Mouse (Mus musculus) adrenal gland, postnatal 25 days (tissue): ENCODE measurements around the gene Arid5b. TPM values are rescaled to one million over a fixed set of nuclear protein-coding genes. Genes with fewer than 3 reads are reported as not detected.

Experiments used
- DNase-seq: peaks from one replicate; pipeline ENCODE4 v3.0.0; 2021; ENCODE audit warnings: mixed read lengths
- total RNA-seq: library from RNA; stranded (reverse); gene quantifications from 2 replicates; pipeline ENCODE4 v1.2.3, GENCODE M21; 2021

Arid5b gene
- total RNA-seq, 1 experiment from 2014 or later, result 37.2 TPM

GRCm38 (mm10) chr10:68236956-68237455 lies 41.5 kb downstream of the Arid5b start:
- DNase-seq, result no peak

DNA sequence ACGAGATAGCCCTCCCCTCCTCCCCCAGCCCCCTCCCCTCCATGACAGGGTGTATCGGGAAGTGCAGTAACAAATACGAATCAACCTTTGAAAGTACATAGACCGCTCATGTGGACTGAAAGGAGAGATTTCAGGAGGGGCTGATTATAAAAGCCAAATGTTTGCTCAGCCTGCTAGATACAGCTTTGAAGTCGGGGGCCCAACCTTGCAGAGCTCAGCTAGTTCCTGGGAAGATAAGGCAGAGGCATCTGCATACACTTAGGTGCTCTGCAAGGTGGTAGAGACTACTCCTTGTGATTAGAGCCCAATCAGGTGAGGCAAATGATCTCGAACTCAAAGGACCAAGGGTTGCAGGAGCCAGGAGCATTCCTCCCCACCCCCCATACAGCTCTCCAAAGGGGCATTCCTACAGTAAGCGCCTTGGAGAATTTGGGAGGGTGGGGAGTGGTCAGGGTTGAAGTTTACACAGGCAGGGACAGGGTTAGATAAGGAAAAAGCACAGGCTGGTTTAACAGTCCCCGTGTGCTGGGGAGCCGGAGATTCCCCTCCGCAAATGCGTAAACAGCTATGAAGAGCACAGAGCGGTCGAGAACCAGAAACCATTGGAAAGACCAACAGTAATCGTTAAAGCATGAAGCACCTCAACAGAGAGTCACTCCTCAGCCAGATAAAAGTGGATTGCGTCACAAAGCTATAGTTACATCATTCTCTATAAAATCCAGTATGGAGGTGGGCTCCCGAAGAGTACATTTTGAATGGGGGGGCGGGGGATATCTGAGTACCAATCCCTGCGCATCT lies 47.0 kb downstream of the Arid5b start:
- no peak for DNase-seq

DNA sequence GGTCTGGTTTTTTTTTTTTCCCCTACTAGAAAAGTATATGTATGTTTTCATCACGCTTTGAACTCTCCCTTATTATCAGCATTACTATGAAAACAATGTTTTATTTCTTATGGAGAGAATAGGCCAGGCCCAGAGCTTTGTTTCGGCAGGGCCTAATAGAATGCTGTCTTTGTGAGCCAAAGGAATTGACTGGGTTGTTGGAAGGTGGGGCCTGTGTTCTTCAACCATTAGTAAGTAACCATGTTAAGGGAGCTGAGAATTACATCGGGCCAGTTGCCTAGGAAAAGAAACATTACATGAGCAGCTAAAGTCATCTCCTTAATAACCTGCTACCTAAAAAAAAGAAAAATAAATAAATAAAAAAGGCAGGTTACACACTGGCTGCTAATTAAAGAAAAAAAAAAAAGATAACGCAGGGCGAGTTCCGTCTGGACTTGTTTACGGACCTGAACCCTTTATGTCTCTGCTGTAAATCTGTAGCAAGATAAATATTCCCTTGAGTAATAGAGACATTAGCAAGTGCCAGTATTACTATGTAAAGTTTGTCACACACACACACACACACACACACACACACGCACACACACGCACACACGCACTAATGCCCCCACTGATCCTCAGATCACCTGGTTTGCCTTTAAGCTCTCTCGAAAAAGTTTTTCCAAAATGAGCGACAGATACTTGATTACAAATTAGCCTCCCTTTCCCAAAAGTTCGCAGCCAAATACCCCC lies 47.7 kb downstream of the Arid5b start:
- DNase-seq, result no peak

DNA sequence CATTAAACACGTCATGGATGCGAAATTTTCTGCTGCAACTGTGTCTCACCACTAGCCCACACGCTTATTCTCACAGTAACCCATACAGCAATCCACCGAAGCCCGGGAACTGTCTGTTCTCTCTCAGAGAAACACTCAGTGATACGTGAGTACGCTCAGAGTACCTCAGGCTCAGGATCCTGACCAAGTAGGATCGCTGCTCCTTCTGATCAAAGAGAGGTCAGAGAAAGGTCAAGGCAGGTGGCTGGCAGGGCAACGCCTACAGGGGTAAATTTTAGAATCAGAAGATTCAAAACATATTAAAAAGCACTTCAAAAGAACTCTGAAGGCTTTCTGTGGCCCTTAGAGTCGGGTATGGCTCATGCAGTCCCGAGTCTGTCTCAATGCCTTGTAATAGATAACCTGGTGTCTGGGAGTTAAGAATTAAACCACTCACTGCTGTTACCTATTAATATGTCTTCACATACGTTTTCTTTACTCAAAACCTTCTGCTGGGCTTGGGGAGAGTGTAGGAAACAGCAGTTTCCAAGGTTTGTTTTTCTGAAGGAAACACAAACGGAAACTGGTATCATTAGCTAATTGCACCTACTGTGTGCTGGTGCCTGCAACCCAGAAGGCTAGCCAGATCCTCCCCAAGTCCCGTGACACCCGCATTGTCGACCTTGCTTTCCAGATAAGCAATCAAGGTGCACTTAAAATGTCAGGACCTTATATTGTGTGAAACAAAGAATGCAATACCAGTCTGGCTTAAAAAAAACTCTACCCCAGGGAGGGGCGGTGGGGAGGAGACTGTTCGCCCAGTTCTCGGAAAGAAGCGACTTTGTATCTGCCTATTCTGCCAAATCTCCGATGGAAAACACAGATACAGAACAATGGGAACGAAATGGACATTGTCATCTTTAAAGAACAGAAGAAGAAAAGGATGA lies 48.6 kb downstream of the Arid5b start:
- no peak for DNase-seq

GRCm38 (mm10) chr10:68222676-68223075 lies 55.9 kb downstream of the Arid5b start:
- DNase-seq, result no peak

DNA sequence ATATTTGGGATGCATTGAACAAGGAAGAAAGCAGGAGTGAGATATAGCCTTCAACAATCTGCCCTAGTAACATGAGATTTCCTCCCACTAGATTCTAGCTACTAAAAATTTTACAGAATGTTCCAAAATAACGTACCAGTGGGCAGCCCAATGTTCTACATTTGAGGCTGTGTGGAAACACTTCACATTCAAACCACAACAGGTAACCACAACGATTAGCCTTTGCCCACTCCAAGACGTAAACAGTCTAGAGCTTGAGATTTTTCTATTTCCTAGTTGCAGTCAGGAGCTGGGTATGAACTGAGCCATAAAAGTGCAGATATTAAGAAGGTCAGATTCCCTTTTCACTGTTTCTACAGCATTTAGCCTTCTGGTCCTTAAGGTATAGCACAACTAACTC lies 56.5 kb downstream of the Arid5b start:
- DNase-seq, result no peak

GRCm38 (mm10) chr10:68219327-68219726 lies 59.2 kb downstream of the Arid5b start:
- DNase-seq, result no peak

GRCm38 (mm10) chr10:68218678-68219077 lies 59.9 kb downstream of the Arid5b start:
- no peak for DNase-seq

DNA sequence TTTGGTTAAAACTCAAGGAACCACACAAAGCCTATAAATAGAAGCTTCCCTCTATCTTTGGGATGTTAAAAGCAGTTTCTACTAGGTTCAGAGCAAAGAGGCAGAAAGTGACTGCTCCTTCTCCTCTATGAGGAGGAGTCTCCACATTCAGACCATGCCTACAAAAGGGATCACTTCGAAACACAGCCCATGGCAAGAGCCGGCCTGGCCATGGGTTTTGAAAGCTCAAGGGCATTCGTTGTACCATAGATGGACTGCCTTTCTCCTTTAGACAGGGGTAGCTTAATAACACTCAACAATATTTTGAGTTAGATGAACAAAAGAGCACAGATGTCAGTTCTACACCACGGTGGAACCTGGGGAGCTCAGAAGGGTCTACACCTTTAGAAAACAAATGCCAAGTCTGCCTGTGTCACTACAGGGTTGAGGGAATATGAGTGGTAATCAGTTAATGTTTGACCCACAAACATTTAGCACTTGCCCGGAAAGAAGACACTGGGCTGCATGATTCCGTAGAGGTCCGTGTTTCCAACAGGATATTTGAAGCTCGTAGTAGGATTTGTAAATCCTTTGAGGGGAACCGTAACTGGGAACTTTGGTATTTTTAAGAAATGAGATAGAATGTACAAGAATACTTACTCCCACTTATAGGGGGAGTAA lies 63.6 kb downstream of the Arid5b start:
- DNase-seq, result no peak

DNA sequence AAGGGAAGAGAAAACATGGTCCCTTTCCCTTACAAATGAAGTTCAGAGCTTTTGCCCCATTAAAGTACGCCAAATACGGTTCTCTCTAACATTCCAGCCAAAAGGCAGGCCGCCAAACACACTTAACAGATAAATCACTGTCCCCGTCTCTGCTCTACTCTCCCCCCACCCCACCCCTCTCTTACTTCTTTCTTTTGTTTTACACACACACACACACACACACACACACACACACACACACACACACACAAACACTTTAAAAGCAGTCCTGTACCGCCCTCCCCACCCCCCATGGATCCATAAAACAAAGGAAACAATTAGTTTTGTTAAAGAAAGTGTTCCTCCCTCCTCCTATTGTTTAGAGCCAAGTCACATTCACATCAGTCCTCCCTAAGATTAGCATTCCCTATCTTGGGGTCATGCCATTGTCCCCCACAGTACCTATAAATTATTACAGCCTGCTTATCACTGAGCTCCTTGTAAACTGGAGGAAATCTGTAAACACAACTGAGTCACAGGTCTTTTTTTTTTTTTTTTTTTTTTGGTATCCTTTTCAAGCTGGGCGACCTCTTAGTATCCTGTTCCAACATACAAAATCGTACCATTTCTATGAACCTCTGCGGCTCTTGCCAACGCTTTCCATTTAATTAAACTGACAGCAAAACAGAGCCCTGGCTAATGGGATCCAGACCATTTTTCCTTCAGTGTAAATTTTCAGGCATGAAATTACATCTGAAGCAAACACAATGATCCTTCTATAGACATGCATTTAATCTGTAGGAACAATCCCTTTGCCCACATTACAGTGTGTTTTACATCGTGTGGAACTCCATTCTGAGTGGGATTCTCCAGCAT lies 66.3 kb downstream of the Arid5b start:
- peak; percentile 53 for DNase-seq

- no peak for DNase-seq
These were observed 67.0 kb downstream of the Arid5b start for GRCm38 (mm10) chr10:68211514-68211913.

- DNase-seq, result no peak
These were observed 68.4 kb downstream of the Arid5b start for GRCm38 (mm10) chr10:68210025-68210642.

DNA sequence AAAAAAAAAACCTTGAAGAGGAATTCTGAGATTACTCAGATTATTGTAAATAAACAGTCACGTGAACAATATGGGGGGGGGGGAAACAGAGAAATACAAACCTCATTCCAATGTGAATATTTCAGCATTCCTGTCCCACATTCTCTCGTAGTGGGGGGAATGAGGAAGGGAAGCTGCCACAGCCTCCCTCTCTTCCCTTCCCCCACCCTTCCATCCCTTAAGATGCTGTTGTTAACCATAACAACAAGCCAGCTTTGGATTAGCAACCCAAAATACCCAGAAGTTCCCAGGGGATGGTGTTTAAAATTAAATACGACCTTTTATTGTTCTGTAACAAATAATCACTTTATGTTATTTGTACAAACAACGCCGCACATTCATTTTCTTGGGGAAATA lies 69.9 kb downstream of the Arid5b start:
- no peak for DNase-seq

DNA sequence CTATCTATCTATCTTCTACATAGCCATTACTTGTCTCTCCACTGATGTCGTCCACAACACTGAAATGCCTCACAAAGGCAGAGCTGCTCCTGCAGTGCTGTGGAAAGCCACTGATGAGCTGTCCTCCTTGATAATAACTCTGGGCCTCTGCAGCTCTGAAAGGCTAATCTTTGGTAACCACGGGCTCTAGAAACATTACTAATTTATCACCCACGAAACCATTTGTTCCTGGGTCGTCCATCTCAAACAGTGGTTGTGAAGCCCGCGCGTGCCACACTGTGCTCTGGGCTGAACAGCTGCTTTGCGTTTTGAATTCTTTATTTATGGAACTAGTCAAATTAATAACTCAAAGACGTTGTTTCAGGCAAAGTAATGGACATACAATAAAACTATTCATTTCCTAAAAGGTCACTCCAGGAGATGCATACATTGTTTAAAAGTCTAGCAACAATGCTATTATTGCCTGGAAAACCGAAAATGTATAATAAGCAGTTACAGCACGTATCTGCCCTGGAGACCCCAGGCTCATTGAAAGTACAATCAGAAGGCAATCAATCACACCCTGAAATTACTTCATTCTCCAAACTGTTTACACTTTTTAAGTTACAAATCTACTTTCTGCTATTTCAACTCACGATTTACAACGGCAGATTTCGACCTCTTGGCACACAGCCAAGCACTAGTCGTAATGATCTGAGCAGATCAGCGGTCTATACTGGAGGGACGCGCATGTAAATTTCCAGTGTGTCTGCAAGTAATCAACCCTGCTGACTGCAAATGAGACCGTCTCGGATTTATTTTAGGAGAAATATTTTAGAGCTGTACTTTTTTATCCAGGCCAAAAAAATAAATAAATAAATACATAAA lies 70.5 kb downstream of the Arid5b start:
- DNase-seq, result peak; percentile 42

DNA sequence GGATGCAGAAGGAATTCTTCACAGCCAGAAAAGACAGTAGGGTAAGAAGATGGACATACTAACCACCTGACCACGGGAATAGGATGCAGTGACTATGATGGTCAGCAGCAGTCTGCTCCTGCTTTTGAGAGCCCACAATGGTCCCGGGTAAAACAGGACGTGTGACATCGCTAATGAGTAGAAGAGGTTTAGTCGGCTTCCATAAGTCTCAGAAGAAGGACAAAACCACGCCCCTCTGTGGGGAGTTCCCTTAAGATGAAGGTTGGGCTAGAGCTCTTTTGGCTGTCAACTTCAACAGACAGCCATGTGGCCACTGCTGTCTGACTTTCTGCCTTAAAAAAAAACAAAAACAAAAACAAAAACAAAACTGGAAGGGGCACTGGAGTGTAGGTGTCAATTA lies 74.1 kb downstream of the Arid5b start:
- no peak for DNase-seq

DNA sequence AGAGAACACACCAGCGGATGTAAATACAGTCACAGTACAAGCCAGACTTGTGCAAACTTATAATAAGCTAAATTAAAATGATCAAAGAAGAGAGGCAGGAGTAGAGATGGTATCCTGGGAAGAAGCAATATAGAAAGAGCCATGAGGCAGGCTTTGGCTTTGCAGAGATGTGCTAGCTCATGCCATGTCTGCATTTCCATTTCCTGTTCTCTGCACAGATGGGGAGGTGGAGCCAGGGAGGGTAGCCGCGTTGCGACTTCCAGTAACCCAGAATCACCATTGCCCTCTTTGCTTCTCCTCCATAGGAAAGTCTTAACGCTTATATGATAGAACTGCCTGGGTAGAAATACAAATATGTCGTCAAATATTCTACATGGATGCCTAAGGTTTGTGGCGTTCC lies 74.7 kb downstream of the Arid5b start:
- no peak for DNase-seq

DNA sequence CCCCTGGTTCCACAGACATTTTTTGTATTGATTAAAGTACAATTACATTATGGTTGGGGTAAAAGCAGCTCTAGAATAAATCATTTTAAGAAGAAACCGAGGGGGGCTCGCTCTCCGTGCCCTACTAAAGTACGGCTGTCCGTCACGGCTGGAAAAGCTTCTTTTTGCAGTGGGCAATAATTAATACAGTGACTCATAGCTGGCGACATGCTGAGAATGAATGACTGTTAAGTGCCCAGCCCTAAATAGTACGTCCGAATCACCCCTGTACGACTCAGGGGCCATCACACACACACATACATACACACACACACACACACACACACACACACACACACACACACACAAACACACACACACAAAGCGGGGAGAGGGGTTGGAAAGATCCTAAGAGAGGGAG lies 75.2 kb downstream of the Arid5b start:
- no peak for DNase-seq

- no peak for DNase-seq
These were observed 79.1 kb downstream of the Arid5b start for GRCm38 (mm10) chr10:68199440-68199839.

GRCm38 (mm10) chr10:68196324-68196723 lies 82.2 kb downstream of the Arid5b start:
- DNase-seq, result no peak
